Mouse (Mus musculus) telencephalon, adult 2 months (tissue): ENCODE measurements at regions not wholly inside any gene's neighbourhood (a gene's known extent, or its start where the extent isn't known, plus 50 kb on each side); places are given as distances from the start of the nearest gene placed in this dataset.

ENCODE experiments used
- DNase-seq: peaks from one replicate; pipeline ENCODE4 v3.0.0-alpha.2; 2011; ENCODE audit warnings: low read depth, low spot score

GRCm38 (mm10) chr12:73447172-73447571, 99.0 kb downstream of the Tmem30b start:
- no peak for DNase-seq

DNA sequence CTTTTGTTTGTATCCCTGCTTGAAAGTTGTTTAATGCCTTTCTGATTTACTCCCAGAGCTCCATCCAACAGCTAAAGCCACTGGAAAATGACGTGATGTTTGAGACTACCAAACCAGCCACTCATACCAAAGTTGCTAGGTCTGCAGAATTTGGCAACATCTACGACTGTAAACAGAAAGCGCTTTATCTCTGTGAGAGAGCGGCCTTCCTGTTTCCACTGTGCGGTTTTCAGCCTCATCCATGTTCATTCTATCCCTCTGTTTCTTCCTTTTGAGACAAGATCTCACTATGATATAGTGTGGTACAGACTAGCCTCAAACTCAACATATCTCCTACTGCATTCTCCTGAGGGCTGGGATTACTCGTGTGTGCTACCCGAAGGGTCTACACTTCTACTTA, 100.0 kb downstream of the Tmem30b start:
- DNase-seq: no peak

GRCm38 (mm10) chr12:73445562-73445961, 100.6 kb downstream of the Tmem30b start:
- DNase-seq: no peak

DNA sequence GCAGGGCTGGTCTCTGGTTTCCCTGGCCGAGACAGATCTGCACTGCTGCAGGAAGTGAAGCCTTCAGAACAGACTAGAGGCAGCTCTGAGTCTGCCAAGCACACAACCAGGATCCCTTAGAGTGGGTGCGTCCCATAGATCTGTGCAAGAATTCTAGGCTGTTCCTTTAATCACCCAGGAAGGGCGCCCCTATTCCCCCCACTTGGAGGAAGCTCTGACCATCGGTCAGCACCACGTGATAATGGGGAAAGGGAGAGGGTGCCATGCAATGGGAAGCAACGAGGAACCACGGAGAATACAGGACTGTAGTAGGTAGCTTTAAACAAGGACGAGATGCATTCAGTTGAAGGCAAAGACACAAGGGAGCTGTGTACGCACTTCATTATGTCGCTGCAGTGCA, 101.1 kb downstream of the Tmem30b start:
- DNase-seq: no peak

DNA sequence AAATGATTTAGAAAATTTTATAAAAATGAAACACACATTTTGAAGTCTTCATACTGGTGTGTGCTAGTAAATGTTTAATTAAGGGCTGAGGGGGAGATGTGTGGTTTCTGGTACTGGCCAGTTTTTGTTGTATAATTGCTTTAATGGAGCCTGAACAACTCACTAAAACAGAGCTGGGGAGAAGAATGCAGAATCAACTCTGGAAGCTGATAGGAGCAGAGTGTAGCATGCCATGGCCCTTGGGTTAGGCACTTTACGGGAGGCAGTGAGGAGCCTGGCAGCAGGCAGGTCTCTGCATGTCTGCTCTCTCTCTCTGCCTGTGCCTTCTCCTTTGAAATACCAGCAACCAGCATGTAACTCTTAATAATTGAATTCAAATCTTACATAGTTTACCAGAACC, 104.9 kb downstream of the Tmem30b start:
- no peak for DNase-seq

GRCm38 (mm10) chr12:73434684-73435083, 111.5 kb downstream of the Tmem30b start:
- DNase-seq: no peak

- DNase-seq: no peak
Observed at GRCm38 (mm10) chr12:73432546-73432945, 113.6 kb downstream of the Tmem30b start.

DNA sequence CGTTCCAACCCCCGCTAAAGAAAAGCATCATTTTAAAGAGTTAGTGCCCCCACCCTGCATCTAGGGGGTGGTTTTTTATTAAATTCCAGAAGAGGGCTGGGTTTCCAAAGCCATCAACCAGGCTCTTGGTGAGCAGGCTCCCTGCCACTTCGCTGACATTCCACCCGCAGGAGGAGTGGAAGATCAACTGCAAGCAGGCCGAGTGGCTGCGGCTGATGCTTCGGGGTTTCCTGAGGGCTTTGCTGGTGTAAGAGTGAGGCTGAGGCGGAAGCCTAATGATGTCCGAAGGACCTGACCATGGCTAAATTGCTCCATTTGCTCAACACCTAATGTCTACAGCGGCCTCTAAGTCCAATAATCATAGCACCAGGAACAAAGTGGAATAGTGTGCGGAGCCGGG, 118.0 kb downstream of the Tmem30b start:
- no peak for DNase-seq

DNA sequence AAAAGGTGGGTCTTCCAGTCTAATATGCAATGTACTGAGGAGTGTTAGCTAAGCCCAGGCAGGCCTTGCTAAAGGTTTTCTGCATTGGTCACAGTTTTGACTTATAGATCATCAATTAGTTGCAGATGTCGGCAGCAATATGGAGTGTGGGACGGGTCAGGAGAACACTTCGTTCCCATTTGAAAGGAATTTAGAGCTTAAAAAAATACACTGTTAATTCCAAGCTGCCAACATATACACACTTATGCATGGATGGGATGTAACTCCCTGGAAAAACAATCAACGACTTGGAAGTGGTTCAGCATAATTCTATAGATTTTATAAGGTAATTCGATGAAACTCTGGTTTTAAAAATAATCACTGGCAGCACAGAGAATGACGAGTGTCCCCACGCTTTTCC, 121.4 kb downstream of the Tmem30b start:
- DNase-seq: no peak

DNA sequence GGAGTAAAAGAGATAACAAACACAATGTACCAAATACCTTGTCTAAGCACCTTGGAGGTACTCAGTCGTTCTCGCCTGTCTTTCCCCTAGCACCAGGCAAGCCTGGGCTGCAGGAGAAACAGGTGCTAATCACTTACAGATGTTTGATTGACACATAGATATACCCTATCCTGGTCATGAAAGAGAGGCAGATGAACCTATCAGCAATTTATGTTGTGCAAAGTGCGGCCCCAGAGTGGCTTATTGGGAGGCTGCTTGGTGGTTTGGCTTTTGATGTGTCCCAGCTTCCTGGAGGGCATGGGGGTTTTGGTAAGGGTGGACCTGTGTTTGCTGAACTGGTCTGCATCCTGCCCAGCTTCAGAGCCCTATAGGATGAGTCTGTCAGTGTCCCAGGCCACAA, 129.1 kb downstream of the Tmem30b start:
- no peak for DNase-seq

GRCm38 (mm10) chr12:73416367-73416897, 129.8 kb downstream of the Tmem30b start:
- no peak for DNase-seq

GRCm38 (mm10) chr12:73415856-73416366, 129.3 kb downstream of the Slc38a6 start:
- no peak for DNase-seq

GRCm38 (mm10) chr12:73413439-73414196, 127.0 kb downstream of the Slc38a6 start:
- DNase-seq: no peak

- DNase-seq: no peak
Observed at GRCm38 (mm10) chr12:73412500-73412899, 125.9 kb downstream of the Slc38a6 start.

GRCm38 (mm10) chr12:73410924-73411323, 124.3 kb downstream of the Slc38a6 start:
- DNase-seq: no peak

DNA sequence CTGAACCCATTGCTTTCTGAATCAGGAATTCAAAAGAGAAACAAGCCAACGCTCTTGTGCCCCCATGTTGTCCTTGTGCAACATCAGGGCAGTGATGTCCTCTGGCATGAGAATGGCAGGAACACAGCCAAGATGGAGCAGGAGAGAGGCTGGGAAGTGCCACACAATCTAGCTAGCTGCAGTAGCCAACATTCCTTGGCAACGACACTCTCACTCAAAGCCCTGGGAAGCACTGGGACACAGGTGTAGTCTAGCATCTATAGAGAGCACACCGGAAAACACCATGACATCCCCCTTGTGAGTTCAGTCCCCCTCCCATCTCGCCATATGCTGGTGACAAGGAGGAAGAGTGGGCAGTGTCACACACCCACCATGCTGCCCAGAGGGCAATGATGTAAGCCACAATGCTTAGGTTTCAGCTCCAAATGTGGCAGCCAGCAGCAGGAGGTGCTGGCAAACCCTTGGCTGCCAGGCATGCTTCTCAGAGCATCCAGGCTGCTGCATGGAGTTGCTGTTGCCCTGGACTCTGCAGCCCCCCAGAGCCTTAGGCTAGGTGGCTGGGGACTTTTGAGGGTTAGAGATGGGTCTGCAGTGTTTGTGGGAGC, 123.0 kb downstream of the Slc38a6 start:
- no peak for DNase-seq

DNA sequence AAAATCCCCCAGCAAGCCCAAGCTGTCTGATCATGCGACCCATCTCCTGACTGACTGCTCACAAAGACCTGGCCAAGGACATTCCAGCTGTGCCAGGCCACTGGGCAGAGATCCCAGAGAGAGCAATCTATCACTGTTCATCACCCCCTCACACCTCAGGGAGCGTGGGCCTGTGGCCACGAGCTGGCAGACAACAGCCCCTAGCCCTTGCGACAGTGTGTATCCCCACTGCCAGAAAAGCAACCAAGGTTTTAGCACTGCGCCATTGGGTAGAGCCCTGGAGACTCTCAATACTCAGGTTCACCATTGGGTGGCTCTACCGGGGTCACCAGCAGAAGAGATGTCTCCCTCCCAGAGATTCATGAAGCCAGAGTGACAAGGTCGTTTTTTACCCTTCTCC, 122.0 kb downstream of the Slc38a6 start:
- no peak for DNase-seq

GRCm38 (mm10) chr12:73408165-73408564, 121.6 kb downstream of the Slc38a6 start:
- DNase-seq: no peak

GRCm38 (mm10) chr12:73406556-73407087, 120.0 kb downstream of the Slc38a6 start:
- no peak for DNase-seq

GRCm38 (mm10) chr12:73405583-73405982, 119.0 kb downstream of the Slc38a6 start:
- no peak for DNase-seq

GRCm38 (mm10) chr12:73405106-73405505, 118.5 kb downstream of the Slc38a6 start:
- no peak for DNase-seq

DNA sequence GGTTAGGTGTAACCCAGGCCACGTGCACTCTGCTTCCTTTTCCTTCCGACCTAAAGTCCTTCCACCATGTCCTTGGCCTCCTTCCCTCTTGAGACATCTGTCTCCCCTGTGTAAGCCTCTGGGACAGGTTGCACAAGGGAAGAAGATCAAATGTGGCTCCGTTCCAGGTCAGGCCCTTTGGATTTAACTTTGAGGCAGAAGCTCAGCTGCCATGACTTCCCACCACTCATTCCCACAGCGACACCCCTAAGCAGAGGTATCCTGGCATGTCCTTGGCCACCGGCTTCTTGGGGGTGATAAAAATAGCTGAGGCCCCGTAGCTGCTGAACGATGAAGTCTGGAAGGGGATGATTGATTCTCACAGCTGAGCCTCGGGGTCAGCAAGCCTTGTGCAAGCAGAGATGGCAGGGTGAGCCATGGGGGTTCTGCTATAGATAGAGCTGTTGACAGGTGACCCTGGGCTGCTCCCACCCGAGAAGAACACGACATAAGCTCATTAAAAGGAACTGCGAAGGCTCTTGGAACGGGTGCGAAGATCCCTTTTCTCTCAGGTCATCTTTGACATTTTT, 117.4 kb downstream of the Slc38a6 start:
- DNase-seq: no peak
